Mouse (Mus musculus) liver, embryonic 14.5 days (tissue): ENCODE measurements around the gene Vmn1r1. TPM values are rescaled to one million over a fixed set of nuclear protein-coding genes. Genes with fewer than 3 reads are reported as not detected.

Source experiments
- ATAC-seq: fragments of 200-750 bp; cut with Nextera tagmentation; 2 replicates; pipeline ENCODE4 v1.8.0; 2017; ENCODE audit warnings: moderate number of reproducible peaks, mild to moderate bottlenecking, moderate library complexity; ENCODE audit not compliant: insufficient read depth
- DNase-seq, 3 experiments: peaks; one replicate each; pipeline ENCODE4 v3.0.0-alpha.2; 2012 to 2013; ENCODE audit warnings: low read depth in 3 of 3, low spot score in 3 of 3
- H3K27ac ChIP-seq: fragments of 300-500 bp; sonication (generic); 2 replicates; pipeline ENCODE4 v1.5.1; 2014; ENCODE audit warnings: moderate library complexity, mild to moderate bottlenecking, control low read depth, inconsistent platforms
- H3K27me3 ChIP-seq: fragments of 300-500 bp; sonication (generic); 2 replicates; pipeline ENCODE4 v1.6.1; 2014; ENCODE audit warnings: mild to moderate bottlenecking, low read length, moderate library complexity; ENCODE audit not compliant: control insufficient read depth, insufficient read depth
- H3K36me3 ChIP-seq: fragments of 300-500 bp; sonication (generic); replicated peaks from 2 replicates; pipeline ENCODE4 v1.6.1; 2014; ENCODE audit warnings: low read depth; ENCODE audit not compliant: control insufficient read depth, insufficient read depth
- H3K4me1 ChIP-seq, 2 experiments: fragments of 200-500 bp in 1 of 2; fragments of 300-500 bp in 1 of 2; sonication (generic) in 1 of 2; replicated peaks; 2 replicates each; pipeline ENCODE4 v1.6.1; 2012 to 2014; ENCODE audit warnings: antibody characterized with exemption in 1 of 2, inconsistent platforms in 1 of 2, low read length in 1 of 2; ENCODE audit not compliant: control insufficient read depth in 2 of 2, insufficient read depth in 2 of 2
- H3K4me2 ChIP-seq: fragments of 300-500 bp; sonication (generic); 2 replicates; pipeline ENCODE4 v1.6.1; 2014; ENCODE audit warnings: low read depth, mild to moderate bottlenecking, control low read depth, moderate library complexity
- H3K4me3 ChIP-seq, 2 experiments: fragments of 200-500 bp in 1 of 2; fragments of 300-500 bp in 1 of 2; sonication (generic) in 1 of 2; 2 replicates each; pipeline ENCODE4 v1.5.1; 2012 to 2014; ENCODE audit warnings: low read depth in 2 of 2, low read length in 2 of 2, mild to moderate bottlenecking in 2 of 2, control low read depth in 1 of 2, inconsistent platforms in 1 of 2, moderate library complexity in 1 of 2; ENCODE audit not compliant: insufficient read depth in 1 of 2
- H3K9ac ChIP-seq: fragments of 300-500 bp; sonication (generic); replicated peaks from 2 replicates; pipeline ENCODE4 v1.6.1; 2014; ENCODE audit warnings: mild to moderate bottlenecking, control low read depth, moderate library complexity
- H3K9me3 ChIP-seq: fragments of 300-500 bp; sonication (generic); 2 replicates; pipeline ENCODE4 v1.6.1; 2016; ENCODE audit warnings: low read length, mixed read lengths; ENCODE audit not compliant: control insufficient read depth
- CTCF ChIP-seq: IDR thresholded peaks from 2 replicates; pipeline ENCODE4 v1.5.1; 2016; ENCODE audit warnings: antibody characterized with exemption, low read depth, control low read depth
- EP300 ChIP-seq: IDR thresholded peaks from 2 replicates; pipeline ENCODE4 v1.6.1; 2016; ENCODE audit warnings: antibody characterized with exemption, low read depth
- WGBS: fragments of 180-500 bp; shearing (Covaris S2); extraction: QIAGEN DNeasy Blood & Tissue Kit; methylation state at CpG from one replicate; pipeline ENCODE4 v1.1.7; 2014; ENCODE audit not compliant: insufficient replicate concordance; 5-methylcytosine and 5-hydroxymethylcytosine counted together
- polyA plus RNA-seq, 2 experiments: library from polyadenylated mRNA; depleted of rRNA in 1 of 2; stranded (reverse) in 1 of 2; unstranded in 1 of 2; fragments of >200 nt; fragmentation: Nextera tagmentation in 1 of 2; extraction: Ambion mirVana in 1 of 2; gene quantifications; 2 replicates each; pipeline versions ENCODE4 v1.2.1 to v1.2.3; 2012 to 2014

Gene Vmn1r1
- polyA plus RNA-seq, 2 experiments, result not detected

- no peaks in the 10 kb centered on the region for H3K9me3 ChIP-seq
- no peaks in the 10 kb centered on the region for H3K36me3 ChIP-seq
- ATAC-seq, result no peak
- no peak for DNase-seq
- no peak overlapping the region for H3K27ac ChIP-seq
- H3K4me2 ChIP-seq, result no peak overlapping the region
- H3K4me1 ChIP-seq, result no peaks in the 10 kb centered on the region
- no peaks in the 10 kb centered on the region for H3K27me3 ChIP-seq
- H3K9ac ChIP-seq, result no peak overlapping the region
- WGBS, result 56% methylated on average over 5 of the region's 5 CpGs
- TF ChIP-seq CTCF, result no peak
- no peak for TF ChIP-seq EP300
- H3K4me3 ChIP-seq, result no peak overlapping the region
Observed at GRCm38 (mm10) chr1:182145546-182145945, 18.7 kb downstream of the Vmn1r1 start.

GRCm38 (mm10) chr1:182143288-182143687, 21.0 kb downstream of the Vmn1r1 start:
- ATAC-seq (no peak), DNase-seq (no peak)
- H3K27me3 ChIP-seq, result no peaks in the 10 kb centered on the region
- 54% methylated on average over 8 of the region's 8 CpGs for WGBS
- H3K9me3 ChIP-seq, result no peaks in the 10 kb centered on the region
- H3K9ac ChIP-seq, result no peak overlapping the region
- H3K4me3 ChIP-seq, result no peak overlapping the region
- TF ChIP-seq EP300 (no peak), CTCF (peak; percentile 68)
- H3K4me2 ChIP-seq, result no peak overlapping the region
- H3K4me1 ChIP-seq, result no peaks in the 10 kb centered on the region
- H3K27ac ChIP-seq, result no peak overlapping the region
- H3K36me3 ChIP-seq, result no peaks in the 10 kb centered on the region

- ATAC-seq (no peak), DNase-seq (no peak)
- Histone ChIP-seq H3K36me3 (no peaks in the 10 kb centered on the region), H3K27me3 (no peaks in the 10 kb centered on the region), H3K9ac (no peak overlapping the region), H3K9me3 (no peaks in the 10 kb centered on the region), H3K4me2 (no peak overlapping the region), H3K27ac (no peak overlapping the region), H3K4me3 (no peak overlapping the region), H3K4me1 (no peaks in the 10 kb centered on the region)
- TF ChIP-seq CTCF, result no peak
- no peak for TF ChIP-seq EP300
- 76% methylated on average over 13 of the region's 13 CpGs for WGBS
Observed at GRCm38 (mm10) chr1:182142725-182143124, 21.6 kb downstream of the Vmn1r1 start.

- no peak for TF ChIP-seq EP300
- peak; percentile 96 for TF ChIP-seq CTCF
- Histone ChIP-seq H3K4me2 (no peak overlapping the region), H3K27ac (no peak overlapping the region), H3K27me3 (no peaks in the 10 kb centered on the region), H3K4me3 (no peak overlapping the region), H3K9me3 (no peaks in the 10 kb centered on the region), H3K36me3 (no peaks in the 10 kb centered on the region), H3K4me1 (no peaks in the 10 kb centered on the region), H3K9ac (no peak overlapping the region)
- DNase-seq (peak; percentile 24 to 41 (median 34)), ATAC-seq (peak; percentile 66)
- WGBS, result 4% methylated on average over 6 of the region's 6 CpGs
Observed at GRCm38 (mm10) chr1:182140370-182140769, 23.9 kb downstream of the Vmn1r1 start.

- no peaks in the 10 kb centered on the region for H3K36me3 ChIP-seq
- 41% methylated on average over 9 of the region's 9 CpGs for WGBS
- no peaks in the 10 kb centered on the region for H3K4me1 ChIP-seq
- DNase-seq (no peak), ATAC-seq (no peak)
- no peak overlapping the region for H3K9ac ChIP-seq
- H3K27me3 ChIP-seq, result no peaks in the 10 kb centered on the region
- H3K4me3 ChIP-seq, result no peak overlapping the region
- TF ChIP-seq CTCF (no peak), EP300 (no peak)
- H3K9me3 ChIP-seq, result no peaks in the 10 kb centered on the region
- H3K27ac ChIP-seq, result no peak overlapping the region
- no peak overlapping the region for H3K4me2 ChIP-seq
Observed at GRCm38 (mm10) chr1:182139937-182140336, 24.3 kb downstream of the Vmn1r1 start.

- TF ChIP-seq CTCF, result peak; percentile 48
- TF ChIP-seq EP300, result no peak
- ATAC-seq (no peak), DNase-seq (no peak)
- Histone ChIP-seq H3K36me3 (no peaks in the 10 kb centered on the region), H3K4me2 (no peak overlapping the region), H3K27ac (no peak overlapping the region), H3K4me3 (no peak overlapping the region), H3K27me3 (no peaks in the 10 kb centered on the region), H3K4me1 (no peaks in the 10 kb centered on the region), H3K9me3 (no peaks in the 10 kb centered on the region), H3K9ac (no peak overlapping the region)
- 62% methylated on average over 8 of the region's 8 CpGs for WGBS
Observed at GRCm38 (mm10) chr1:182138172-182138571, 26.1 kb downstream of the Vmn1r1 start.
